Mouse (Mus musculus): ENCODE results near the gene Rftn2. TPM values are rescaled to one million over a fixed set of nuclear protein-coding genes. Genes with fewer than 3 reads are reported as not detected.

The Rftn2 gene
- 1.7 and 2.2 TPM in 2 replicates for polyA plus RNA-seq (2012; rRNA removed)

DNA sequence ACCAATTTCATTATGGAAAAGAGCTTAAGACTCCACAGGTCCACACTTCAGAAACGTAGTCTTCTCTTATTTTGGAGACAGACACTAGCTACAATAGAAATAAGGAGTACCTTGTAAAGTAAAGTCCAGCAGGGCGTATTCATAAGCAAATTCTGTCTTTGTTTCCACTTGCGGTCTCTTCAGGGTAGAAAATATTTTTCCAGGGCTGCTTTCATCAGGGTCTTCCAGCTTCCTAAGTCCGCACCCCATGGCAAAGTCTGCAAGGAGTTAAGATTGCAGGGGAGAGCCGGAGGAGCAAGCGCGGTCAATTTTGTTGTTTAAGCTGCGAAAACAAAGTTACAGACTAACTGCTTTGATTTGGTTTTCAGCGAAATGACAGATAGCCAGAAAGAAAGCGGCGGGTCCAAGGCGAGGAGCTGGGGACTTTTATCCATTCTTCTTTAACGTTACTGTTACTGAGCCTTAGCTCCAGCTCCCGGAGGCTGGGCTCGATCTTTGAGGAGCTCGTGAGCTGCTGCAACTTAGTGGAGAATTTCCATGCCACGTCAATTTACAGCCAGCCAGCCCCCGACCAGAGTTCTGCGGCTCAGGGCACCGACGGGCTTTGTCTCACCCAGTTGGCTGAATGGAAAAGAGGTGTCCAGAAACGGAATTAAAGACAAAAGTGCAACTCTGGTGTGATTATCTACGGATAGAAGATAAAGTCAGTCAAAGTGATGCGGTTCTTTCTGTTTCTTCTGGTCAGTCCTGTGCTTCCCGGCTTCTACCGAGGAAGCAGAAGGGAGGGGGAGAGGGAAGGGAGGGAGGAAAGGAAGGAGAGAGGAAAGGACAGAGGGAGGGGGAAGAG lies at the start of gene Rftn2:
TSS of gene Rftn2 (minus strand) at position 772 of the 847 bp plus-strand sequence.
- H3K27ac ChIP-seq (ENCODE audit: insufficient read depth, low read depth, low read length): peak within 1 kb of the TSS; percentile 3; the same call in 1 of the 2 replicates
- peak; percentile 40 for DNase-seq
- TF ChIP-seq POLR2A (IDR thresholded peaks at IDR 0.05; ENCODE audit: low read depth, low read length) (no peak), CTCF (conservative IDR thresholded peaks at IDR 0.05; ENCODE audit: insufficient read depth, insufficient read length, low read depth, low read length) (no peak)
- H3K27me3 ChIP-seq (replicated peaks; ENCODE audit: control insufficient read depth, insufficient read depth, low read length): no peaks in the 10 kb centered on the region
- WGBS: 6% methylated on average over 26 of the region's 26 CpGs
- H3K4me3 ChIP-seq (ENCODE audit: insufficient read depth, low read depth, low read length): peak within 1 kb of the TSS; percentile 43
- 0 out of 2 replicates have a peak, but pooled peaks cover 1% of the 10 kb centered on the region for H3K4me1 ChIP-seq (ENCODE audit: control insufficient read depth, insufficient read depth, low read length)
- no peaks in the 10 kb centered on the region for H3K36me3 ChIP-seq (ENCODE audit: control insufficient read depth, insufficient read depth, low read length)

DNA sequence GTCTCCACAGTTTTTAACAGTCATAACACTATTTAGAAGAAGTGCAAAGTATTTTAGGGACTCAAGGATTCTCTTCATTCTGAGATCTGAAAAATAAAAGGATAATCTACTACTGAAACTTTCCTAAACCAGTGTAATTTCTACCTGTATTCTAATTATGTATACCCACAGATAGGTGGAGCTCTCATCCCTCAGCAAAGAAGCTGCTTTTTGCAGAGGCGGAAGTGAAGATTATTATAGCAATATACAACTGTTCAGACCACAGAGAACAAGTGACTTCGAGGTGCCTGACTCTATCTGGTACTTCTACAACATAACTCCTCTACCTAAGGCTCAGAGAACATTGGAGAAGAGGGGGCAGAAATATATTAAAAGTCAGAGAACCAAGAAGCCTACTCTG lies 38.9 kb upstream of the Rftn2 start:
- WGBS: 71% methylated on average over 2 of the region's 2 CpGs
- DNase-seq: no peak
- no peaks in the 10 kb centered on the region for H3K36me3 ChIP-seq (ENCODE audit: control insufficient read depth, insufficient read depth, low read length)

DNA sequence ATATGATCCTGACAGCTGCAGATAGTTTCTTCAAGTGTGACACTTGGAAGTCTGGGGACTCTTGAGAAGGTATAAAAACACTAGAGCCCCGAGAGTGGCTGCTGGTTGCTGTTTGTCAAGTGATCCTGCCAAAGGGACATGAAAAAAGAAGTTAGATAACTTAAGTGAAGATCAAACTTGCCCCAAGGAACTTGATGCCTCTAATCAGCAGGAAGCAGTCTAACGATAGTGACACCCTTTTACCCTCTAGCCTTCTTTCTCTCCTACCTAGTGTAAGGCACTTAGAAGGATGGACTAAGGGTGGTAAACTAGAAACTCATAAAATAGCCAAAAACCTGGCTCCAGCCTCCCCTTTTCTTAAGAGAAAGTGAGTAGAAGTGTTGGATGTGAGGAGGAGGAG lies 37.8 kb upstream of the Rftn2 start:
- Histone ChIP-seq H3K4me1 (ENCODE audit: control insufficient read depth, insufficient read depth, low read length) (no peaks in the 10 kb centered on the region), H3K27me3 (replicated peaks; ENCODE audit: control insufficient read depth, insufficient read depth, low read length) (no peaks in the 10 kb centered on the region), H3K4me3 (ENCODE audit: insufficient read depth, low read depth, low read length) (no peak overlapping the region), H3K27ac (ENCODE audit: insufficient read depth, low read depth, low read length) (no peak overlapping the region), H3K36me3 (ENCODE audit: control insufficient read depth, insufficient read depth, low read length) (no peaks in the 10 kb centered on the region)
- TF ChIP-seq CTCF (conservative IDR thresholded peaks at IDR 0.05; ENCODE audit: insufficient read depth, insufficient read length, low read depth, low read length): no peak
- no peak for TF ChIP-seq POLR2A (IDR thresholded peaks at IDR 0.05; ENCODE audit: low read depth, low read length)
- 34% methylated on average over 2 of the region's 2 CpGs for WGBS
- DNase-seq: no peak

More for the DNA sequence above, 38.9 kb upstream of the Rftn2 start:
- Histone ChIP-seq H3K27me3 (replicated peaks; ENCODE audit: control insufficient read depth, insufficient read depth, low read length) (no peaks in the 10 kb centered on the region), H3K4me3 (ENCODE audit: insufficient read depth, low read depth, low read length) (no peak overlapping the region), H3K4me1 (ENCODE audit: control insufficient read depth, insufficient read depth, low read length) (no peaks in the 10 kb centered on the region), H3K27ac (ENCODE audit: insufficient read depth, low read depth, low read length) (no peak overlapping the region)
- TF ChIP-seq CTCF (conservative IDR thresholded peaks at IDR 0.05; ENCODE audit: insufficient read depth, insufficient read length, low read depth, low read length) (no peak), POLR2A (IDR thresholded peaks at IDR 0.05; ENCODE audit: low read depth, low read length) (no peak)

DNA sequence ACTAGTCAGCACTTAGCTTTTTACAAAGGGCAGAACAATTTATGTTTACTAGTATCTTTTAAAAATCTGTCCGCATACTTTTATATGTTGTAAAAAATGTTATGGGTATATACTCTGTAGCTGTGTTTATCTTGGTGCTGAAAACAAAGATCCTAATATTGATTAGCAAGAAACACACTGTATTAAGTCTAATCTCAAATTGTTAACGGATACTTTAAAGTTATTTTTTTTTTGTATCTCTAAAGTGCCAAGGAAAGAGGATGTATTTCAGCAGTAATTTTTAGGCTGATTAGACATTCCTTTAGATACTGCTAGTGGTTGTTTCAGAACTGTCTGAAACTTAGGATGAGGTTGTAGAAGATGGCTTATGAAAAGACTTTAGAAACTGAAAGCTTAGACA lies 19.8 kb upstream of the Rftn2 start:
- Histone ChIP-seq H3K4me3 (ENCODE audit: insufficient read depth, low read depth, low read length) (no peak overlapping the region), H3K27me3 (replicated peaks; ENCODE audit: control insufficient read depth, insufficient read depth, low read length) (no peaks in the 10 kb centered on the region), H3K4me1 (ENCODE audit: control insufficient read depth, insufficient read depth, low read length) (no peaks in the 10 kb centered on the region; the same call in 1 of the 2 replicates), H3K27ac (ENCODE audit: insufficient read depth, low read depth, low read length) (no peak overlapping the region), H3K36me3 (ENCODE audit: control insufficient read depth, insufficient read depth, low read length) (no peaks in the 10 kb centered on the region)
- 80% methylated on average over 2 of the region's 2 CpGs for WGBS
- TF ChIP-seq POLR2A (IDR thresholded peaks at IDR 0.05; ENCODE audit: low read depth, low read length) (no peak), CTCF (conservative IDR thresholded peaks at IDR 0.05; ENCODE audit: insufficient read depth, insufficient read length, low read depth, low read length) (no peak)
- no peak for DNase-seq

GRCm38 (mm10) chr1:55239237-55239636 lies 12.7 kb upstream of the Rftn2 start:
- DNase-seq: peak; percentile 65
- Histone ChIP-seq H3K4me3 (ENCODE audit: insufficient read depth, low read depth, low read length) (no peak overlapping the region), H3K36me3 (ENCODE audit: control insufficient read depth, insufficient read depth, low read length) (no peaks in the 10 kb centered on the region; the same call in 1 of the 2 replicates), H3K27ac (ENCODE audit: insufficient read depth, low read depth, low read length) (no peak overlapping the region), H3K27me3 (replicated peaks; ENCODE audit: control insufficient read depth, insufficient read depth, low read length) (no peaks in the 10 kb centered on the region), H3K4me1 (ENCODE audit: control insufficient read depth, insufficient read depth, low read length) (peaks cover 11% of the 10 kb centered on the region)
- WGBS: 2% methylated on average over 1 of the region's 1 CpGs
- TF ChIP-seq CTCF (conservative IDR thresholded peaks at IDR 0.05; ENCODE audit: insufficient read depth, insufficient read length, low read depth, low read length) (no peak), POLR2A (IDR thresholded peaks at IDR 0.05; ENCODE audit: low read depth, low read length) (no peak)

- Histone ChIP-seq H3K27ac (ENCODE audit: insufficient read depth, low read depth, low read length) (no peak overlapping the region), H3K4me1 (ENCODE audit: control insufficient read depth, insufficient read depth, low read length) (peaks cover 11% of the 10 kb centered on the region), H3K36me3 (ENCODE audit: control insufficient read depth, insufficient read depth, low read length) (no peaks in the 10 kb centered on the region; the same call in 1 of the 2 replicates), H3K27me3 (replicated peaks; ENCODE audit: control insufficient read depth, insufficient read depth, low read length) (no peaks in the 10 kb centered on the region), H3K4me3 (ENCODE audit: insufficient read depth, low read depth, low read length) (peak overlapping the region; percentile 70)
- DNase-seq: no peak
- 33% methylated on average over 13 of the region's 13 CpGs for WGBS
- TF ChIP-seq POLR2A (IDR thresholded peaks at IDR 0.05; ENCODE audit: low read depth, low read length) (no peak), CTCF (conservative IDR thresholded peaks at IDR 0.05; ENCODE audit: insufficient read depth, insufficient read length, low read depth, low read length) (no peak)
These were observed 11.9 kb upstream of the Rftn2 start for GRCm38 (mm10) chr1:55238496-55238895.

DNA sequence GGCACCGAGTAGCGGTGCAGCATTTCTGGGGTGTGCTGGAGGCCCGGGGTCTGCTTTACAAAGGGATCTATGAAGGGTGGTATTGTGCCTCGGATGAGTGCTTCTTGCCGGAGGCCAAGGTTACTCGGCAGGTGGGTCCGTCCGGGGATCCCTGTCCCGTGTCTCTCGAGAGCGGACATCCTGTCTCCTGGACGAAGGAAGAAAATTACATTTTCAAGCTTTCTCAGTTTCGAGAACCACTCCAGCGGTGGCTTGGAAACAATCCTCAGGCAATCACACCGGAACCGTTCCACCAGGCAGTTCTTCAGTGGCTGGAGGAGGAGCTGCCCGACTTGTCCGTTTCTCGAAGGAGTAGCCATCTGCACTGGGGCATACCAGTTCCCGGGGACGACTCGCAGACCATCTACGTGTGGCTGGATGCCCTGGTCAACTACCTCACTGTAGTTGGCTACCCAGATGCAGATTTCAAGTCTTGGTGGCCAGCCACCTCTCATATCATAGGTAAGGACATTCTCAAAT lies 11.1 kb upstream of the Rftn2 start:
- peak overlapping the region; percentile 70 for H3K4me3 ChIP-seq (ENCODE audit: insufficient read depth, low read depth, low read length)
- H3K36me3 ChIP-seq (ENCODE audit: control insufficient read depth, insufficient read depth, low read length): no peaks in the 10 kb centered on the region; the same call in 1 of the 2 replicates
- H3K27ac ChIP-seq (ENCODE audit: insufficient read depth, low read depth, low read length): no peak overlapping the region
- under 1% methylated on average over 23 of the region's 23 CpGs for WGBS
- peaks cover 11% of the 10 kb centered on the region for H3K4me1 ChIP-seq (ENCODE audit: control insufficient read depth, insufficient read depth, low read length)
- peak; percentile 31 for DNase-seq
- no peaks in the 10 kb centered on the region for H3K27me3 ChIP-seq (replicated peaks; ENCODE audit: control insufficient read depth, insufficient read depth, low read length)
- TF ChIP-seq POLR2A (IDR thresholded peaks at IDR 0.05; ENCODE audit: low read depth, low read length) (no peak), CTCF (conservative IDR thresholded peaks at IDR 0.05; ENCODE audit: insufficient read depth, insufficient read length, low read depth, low read length) (no peak)
